Mouse (Mus musculus) B cell, adult 2 months (primary cell): ENCODE measurements around the gene Smad6.
A peak's percentile ranks its signal among the peaks of the same experiment; 100 is the strongest.

Experiments used
- DNase-seq, 2 experiments: peaks; one replicate each; pipeline ENCODE4 v3.0.0; 2022

Gene Smad6

DNA sequence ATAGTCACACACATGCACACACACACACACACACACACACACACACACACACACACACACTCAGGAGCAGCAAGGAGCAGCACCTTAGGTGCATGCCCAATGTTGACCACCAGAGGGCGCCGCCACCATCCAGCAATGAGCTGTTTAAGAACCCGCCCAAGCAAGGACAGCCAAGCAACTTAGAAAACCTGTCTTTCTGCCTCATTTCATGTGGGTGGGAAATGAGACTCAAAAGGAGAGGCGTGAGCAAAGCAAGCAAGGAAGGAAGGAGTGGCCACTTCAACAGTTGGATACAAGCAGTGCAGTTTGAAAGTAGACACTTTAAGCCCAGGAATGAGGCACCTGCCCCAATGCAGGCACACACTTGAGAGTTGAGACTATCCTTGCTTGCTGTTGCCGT lies 112.2 kb downstream of the Smad6 start:
- peak; percentile 83 to 85 for DNase-seq

DNA sequence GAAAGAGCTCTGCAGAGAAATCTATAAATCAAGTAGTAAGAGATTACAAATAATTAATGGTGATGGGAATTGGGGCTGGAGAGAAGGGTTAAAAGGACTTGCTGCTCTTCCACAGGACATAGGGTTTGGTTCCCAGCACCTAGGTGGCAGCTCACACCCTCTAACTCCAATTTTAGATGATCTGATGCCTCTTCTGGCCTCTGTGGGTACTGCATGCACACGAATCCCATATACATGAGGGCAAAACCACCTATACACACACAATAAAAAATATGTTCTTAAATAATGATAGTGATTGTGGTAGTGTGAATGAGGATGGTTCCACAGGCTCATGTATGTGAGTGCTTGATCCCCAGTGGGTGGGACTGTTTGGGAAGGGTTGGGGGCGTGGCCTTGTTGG lies 117.3 kb downstream of the Smad6 start:
- no peak for DNase-seq
